Mouse (Mus musculus) adrenal gland (tissue): ENCODE data around the gene Ush1g.

Experiments used
- intact Hi-C: fragments of 180-260 bp; cut with DNase I; formaldehyde crosslinking; loops from one replicate; pipeline ENCODE4 v1.15.1; 2025

The Ush1g gene

DNA sequence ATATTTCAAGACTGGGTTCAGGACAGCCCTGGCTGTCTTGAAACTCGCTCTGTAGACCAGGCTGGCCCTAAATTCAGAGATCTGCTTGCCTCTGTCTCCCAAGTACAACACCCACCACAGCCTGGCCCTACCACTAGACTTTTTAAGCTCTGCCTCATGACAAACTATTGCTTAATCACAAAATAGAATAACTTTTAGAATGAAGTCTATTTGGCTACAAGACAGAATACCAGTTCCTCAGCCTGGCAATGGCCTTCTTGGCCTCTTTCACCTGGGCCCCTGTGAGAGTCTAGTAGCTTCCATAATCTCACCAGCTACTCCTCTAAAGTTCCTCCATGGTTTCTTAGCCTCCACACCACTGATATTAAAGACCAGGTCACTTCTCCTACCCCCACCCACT is 31.5 kb downstream of the Ush1g start:
- intact Hi-C loops, result no loop called here

DNA sequence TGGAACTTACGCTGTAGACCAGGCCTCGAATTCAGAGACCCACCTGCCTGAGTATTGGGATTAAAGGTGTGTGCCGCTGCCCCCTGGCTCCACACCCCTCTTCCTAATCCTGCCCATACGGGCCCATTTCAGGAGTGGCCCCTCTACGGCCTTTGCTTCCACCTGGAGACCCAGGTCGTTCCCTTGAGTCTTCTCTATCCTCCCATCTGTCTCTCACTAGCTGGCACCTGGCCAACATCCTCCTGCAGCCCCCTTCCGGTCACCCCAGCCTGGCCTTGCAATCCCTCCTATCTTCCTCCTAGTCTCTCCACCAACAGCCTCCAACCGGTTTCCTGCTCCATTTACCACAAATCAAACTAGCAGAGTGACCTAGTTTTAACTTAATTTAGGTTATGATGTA is 32.0 kb downstream of the Ush1g start:
- intact Hi-C loops, result no loop called here

DNA sequence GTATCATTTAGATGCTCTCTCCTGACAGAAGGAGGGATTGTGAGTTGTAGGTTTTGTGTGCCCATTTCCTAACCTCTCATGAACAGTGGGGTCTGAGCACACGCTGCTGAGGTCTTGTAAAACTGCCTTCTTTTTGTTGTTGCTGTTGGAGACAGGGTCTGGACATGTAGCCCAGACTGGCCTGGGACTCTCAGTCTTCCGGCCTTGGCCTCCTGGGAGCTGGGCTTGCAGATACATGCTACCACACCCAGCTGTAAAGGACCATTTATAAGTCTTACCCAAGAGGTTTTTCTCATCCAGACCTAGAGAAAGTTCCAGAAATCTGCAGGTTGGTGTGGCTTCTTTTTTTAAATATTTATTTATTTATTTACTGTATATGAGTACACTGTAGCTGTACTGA is 33.5 kb downstream of the Ush1g start:
- intact Hi-C loops, result no loop called here

DNA sequence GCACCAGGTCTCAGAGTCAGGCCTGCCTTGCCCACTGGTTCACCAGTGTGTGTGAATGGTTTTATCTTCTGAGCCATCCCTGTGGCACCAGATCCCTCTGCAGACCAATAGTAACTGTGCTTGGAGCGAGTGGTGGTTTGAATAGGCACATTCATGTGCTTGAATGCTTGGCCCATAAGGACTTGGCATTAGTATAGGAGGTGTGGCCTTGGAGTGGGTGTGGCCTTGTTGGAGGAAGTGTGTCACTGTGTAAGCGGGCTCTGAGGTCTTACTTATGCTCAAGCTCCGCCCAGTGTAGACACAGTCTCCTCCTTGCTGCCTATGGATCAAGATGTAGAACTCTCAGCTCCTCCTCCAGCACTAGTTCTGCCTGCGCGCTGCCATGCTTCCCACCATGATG is 34.5 kb downstream of the Ush1g start:
- intact Hi-C loops, result no loop called here

DNA sequence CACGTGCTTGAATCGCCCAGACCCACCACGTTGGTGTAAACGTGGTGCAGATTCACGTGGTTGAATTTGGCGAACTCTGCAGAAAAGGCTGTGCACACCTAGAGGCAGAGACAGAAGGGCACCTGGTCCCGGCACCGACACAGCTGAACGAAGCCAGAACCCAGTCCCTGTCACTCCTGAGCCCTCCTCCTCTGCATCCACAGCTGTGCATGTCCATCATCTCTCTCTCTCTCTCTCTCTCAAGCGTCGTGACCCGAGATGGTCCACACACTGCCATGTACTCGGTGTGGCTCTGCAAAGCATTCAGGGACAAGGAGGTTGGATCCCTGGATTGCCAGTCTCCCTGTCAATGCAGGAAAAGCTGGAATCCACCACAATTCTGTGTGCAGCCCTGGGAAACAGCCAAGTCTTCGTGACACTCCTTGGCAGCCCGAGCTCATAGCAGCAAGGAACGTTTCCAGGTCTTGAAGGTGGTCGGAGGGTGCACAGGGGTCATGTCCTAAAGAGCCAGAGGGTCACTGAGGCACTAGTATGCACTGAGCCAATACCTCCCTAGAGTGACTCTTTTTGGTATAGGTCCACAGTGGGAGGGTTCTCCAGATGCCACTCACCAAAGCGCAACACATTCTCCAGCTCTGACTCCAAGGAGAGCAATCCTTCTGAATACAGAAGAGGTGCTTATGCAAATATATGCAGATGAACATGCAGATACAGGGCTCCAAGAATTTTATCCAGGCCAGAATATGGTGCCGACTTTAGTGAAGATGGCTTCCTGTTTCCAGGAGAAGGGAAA is 35.4 kb downstream of the Ush1g start:
- intact Hi-C loops, result no loop called here

DNA sequence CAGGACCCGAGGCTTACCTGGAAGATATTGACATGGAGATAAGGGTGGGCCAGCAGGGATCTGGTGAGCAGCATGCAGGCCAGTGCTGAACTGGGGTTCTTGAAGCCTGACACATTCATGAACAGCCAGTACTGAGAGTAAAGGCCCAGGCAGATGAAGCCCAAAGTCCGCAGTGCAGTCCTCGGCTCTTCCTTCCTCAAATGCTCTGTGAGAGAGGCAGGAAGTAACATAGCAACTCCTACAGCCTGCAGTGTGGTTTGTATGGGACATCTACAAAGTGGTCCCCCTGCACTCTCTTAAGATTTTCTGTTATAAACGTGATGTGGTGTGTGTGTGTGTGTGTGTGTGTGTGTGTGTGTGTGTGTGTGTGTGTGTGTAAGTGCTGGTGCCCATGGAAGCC is 36.6 kb downstream of the Ush1g start:
- intact Hi-C loops, result no loop called here

DNA sequence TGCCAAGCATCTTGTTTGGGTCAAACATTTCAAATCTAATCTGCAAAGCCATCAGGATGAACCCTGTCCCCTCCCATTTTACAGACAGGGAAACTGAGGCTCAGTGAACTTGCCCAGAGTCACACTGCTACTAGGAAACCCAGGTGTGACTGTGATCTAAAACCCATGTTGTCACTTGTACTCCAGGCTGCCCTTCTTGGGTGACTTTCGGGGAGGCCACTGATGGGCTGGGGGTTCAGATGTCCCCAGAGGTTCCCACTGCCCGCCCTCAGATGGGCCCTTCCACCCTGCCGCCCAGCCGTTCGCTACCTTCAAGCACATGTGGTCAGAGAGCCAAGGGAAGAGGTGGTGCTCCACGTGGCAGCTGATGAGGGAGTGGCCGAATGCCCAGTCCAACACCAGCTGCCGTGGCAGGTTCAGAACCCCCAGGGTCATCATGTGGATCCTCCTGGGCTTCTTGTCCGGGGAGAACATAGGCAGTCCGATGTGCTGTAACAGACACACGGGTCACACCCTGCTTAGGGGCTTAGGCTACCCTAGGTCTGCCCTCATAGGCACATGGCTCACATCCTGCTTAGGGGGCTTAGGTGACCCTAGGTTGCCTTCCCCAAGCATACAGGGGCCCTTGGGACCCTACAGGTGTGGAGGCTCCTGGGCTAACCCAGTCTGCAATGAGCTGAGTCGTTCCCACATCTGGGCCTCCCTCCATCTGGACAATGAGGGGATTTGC is 37.8 kb downstream of the Ush1g start:
- intact Hi-C loops, result no loop called here

DNA sequence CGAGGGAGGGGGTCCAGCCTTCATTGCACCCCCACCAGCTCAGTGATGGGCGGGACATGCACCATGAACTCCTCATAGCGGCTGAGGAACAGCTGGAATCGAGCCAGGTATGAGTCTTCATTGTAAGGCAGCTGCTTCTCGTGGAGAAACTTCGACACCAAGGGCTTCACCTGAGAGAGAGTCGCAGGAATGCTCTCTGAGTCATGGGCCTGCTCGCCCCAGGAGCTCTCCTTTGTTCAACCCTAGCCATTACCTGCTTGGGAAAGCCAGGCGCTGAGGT is 38.4 kb downstream of the Ush1g start:
- intact Hi-C loops, result no loop called here

DNA sequence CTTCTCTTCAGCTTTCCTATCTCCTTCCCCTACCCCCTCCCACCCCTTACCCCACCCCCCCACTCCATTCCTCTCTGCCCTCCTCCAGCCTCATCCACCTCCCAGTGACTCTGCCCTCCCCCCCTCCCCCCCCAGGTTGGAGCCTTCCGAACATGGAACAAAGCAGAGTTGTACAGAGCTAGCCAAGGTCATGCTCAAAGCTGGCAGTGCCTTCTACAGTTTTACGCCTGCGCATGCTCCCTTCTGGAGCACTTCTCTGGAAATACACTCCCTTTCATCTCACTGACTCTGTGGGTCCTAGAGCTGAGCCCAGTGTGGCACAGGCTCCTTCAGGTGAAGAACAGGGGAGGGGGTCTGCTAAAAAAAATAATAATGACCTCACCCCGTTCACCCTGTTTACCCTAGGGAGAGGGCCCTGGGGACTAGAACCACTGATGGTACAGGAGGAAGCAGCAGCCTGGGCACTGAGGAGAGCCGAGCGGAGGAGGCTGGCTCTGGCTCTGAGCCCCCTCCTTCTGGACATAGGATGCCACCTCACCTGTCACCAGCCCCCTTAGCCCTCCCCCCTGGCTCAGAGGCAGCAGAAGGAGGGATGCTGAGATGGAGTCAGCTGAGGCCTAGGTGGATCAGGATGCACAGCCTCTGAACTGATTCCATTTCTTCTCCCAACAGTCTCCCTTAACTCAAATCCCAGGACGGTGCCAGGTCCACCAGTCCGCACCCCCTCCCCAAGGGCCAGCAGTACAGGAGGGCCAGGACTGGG is 38.9 kb downstream of the Ush1g start:
- intact Hi-C loops, result no loop called here

DNA sequence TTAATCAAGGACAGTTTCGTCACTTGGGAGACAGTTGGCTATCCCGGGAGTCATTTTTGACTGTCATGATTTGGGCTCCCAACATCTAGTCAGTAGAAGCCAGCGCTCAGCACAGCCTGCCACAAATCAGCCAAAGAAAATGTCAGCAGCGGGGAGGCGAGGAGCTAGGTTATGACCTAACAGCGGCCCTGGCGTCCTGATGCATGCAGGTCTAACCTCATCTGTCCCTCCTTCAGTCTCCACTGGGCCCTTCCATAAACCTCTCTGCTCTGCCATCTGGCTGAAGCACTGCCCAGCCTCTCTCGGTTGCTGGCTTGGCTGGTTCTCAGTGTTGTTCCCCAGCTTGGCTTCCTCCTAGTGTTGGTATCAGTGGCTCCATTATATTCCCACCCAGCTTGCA is 39.5 kb downstream of the Ush1g start:
- intact Hi-C loops, result no loop called here

DNA sequence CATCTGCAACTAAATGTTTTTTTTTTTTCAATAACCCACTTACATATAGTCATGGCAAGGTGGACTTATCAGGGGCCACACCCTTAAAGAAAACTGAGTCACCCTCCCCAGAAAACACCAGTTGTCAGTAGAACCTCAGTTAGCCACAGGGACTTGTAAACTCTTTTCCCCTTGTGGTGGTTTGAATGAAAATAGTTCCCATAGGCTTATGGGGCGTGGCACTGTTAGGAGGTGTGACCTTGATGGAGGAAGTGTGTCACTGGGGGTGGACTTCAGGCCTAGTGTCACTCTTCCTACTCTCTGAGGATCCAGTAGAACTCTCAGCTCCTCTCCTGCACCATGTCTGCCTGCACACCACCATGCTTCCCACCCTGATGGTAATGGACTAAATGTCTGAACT is 42.1 kb downstream of the Ush1g start:
- intact Hi-C loops, result no loop called here

DNA sequence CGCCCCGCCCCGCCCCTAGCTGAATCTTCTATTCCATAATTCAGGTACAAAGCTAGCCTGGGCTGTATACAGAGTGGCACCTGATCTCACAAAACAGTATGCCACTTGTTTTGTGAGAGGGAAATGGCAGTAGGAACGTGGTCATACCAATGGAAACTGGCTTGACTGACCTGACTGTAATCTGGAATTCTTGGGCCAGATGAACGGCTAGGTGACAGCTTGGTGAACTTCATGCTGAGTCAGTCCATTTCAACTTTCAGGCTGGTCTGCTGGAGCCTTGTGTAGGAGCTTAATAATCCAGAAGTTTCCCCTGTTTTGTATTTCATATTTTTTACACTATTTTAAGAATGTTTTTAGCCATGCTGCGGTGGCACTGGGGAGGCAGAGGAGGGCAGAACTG is 43.7 kb downstream of the Ush1g start:
- intact Hi-C loops, result no loop called here

DNA sequence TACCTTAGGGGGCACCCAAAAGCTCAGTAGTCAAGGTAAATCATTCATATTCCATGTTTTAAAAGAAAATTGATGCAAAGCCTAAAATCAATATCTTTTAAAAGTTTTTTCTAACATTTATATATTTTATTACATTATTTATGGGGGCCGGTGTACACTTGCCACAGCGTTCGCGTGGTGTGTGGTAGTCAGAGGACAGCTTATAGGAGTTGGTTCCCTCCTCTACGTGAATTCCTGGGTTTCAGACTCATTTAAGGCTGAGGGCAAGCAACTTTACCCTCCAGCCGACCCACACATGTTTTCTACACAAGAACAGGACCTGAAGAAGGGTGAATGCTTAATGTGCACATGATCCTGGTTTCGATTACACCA is 44.3 kb downstream of the Ush1g start:
- intact Hi-C loops, result no loop called here

DNA sequence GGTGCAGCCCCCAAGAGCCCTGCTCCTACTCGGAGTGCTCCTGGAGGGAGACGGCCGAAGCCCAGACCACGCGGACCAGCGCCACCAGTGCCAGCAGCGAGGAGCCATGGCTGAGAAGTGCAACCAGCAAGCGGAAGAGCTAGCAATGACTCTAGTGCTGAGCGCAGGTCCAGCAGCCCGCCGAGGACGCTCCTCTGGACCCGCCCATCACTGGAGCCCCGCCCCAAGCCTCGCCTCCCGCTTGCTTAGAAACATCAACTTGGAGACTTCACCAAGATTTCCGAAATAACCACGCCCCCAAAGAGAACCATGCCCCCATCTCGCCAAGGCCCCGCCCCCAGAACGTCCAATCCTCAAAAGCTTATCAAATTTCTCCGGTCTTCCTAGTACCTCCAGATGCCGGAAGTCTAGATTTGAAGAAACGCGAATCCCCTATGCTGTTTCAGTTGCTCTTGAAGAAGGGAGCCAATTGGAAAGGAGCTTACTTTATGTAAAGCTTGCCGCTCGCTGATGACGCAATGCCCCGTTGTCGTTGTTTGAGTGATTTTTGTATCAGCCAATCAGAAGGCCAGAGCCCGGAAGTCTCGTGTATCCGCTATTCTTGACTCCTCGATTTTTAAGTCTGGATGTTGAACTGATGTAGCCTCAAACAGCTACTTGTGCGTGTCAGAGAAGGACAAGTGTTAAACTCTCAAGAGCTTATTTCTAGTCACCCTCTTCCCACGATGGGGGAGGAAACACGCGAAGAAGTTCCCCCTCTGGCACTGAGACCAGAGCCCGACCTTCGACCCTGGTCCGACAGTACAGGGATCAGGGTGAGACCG is 44.8 kb downstream of the Ush1g start, which contains the start of gene Fdxr:
Gene Fdxr (minus strand): TSS at position 271 of the 824 bp plus-strand sequence.
- intact Hi-C loops, result no loop called here

DNA sequence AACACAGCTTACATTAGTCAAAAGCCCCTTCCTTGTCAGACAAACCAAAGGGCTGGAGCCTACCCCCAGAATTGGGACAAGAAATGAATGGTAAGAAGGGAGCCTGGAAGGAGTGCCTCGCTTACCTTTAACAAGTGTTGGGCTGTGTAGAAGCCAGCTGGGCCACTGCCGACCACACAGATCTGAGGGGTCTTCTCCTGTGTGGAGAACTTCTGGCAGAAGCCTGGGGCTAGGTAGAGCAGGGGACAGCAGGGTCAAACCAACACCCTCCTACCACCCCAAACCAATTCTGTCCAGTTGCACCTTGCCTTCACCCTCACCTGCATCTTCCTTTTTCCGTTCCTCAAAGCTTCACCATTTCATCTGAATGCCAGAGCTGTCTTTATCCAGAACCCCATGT is 45.9 kb downstream of the Ush1g start:
- intact Hi-C loops, result no loop called here

DNA sequence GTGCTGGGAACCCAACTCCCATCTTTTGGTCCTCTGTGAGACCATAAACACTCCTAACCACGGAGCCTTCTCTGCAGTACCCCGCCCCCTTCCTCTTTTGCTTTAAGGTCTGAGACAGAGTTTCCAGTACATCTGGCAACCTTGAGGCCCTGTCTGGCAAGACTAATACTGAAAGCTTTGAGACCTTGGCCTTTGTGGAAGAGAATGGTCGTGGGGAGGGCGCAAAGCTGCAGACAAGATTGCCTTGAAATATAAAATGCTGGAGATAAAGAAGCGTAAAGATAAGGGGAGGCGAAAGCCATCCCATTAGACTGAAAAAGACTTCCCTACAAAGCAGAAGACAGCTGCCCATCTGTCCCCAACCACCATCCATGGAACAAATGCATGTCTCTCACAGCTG is 46.3 kb downstream of the Ush1g start:
- intact Hi-C loops, result no loop called here

DNA sequence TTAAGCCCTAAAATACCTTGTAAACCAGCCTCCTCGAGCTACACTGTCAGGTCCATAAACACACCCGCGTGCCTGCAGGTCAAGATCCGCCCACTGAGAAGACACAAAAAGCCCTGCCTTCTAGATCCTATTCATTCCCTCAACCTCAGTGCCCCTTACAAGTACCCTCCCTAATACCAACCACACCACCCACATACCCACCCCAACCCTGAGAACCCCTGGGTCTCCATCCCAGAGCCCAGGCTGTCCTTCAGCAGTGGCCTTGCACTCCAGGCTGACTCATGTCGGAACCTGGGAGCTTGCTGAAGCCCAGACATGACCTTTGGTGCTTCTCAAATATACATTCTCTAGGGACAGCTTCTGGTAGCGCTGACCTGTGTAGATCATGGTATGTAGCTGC is 47.1 kb downstream of the Ush1g start:
- intact Hi-C loops, result no loop called here

DNA sequence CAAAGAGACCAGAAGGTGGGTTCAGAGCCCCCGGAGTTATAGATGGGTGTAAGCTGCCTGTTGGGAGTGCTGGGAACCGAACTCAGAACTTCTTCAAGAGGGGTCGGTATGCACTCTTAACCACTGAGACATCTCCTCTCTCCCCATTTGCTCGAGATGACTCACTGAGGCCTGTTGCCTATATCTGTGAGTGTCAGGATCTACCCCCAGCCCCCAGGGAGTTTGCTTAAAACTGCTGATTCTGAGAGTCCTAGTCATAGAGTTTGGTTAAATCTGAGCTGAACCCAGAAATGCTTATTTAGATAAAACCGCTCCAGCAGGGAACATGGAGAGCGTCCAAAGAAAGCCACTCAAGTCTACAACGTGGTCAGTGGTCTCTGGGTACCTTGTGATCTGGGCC is 47.7 kb downstream of the Ush1g start:
- intact Hi-C loops, result no loop called here

DNA sequence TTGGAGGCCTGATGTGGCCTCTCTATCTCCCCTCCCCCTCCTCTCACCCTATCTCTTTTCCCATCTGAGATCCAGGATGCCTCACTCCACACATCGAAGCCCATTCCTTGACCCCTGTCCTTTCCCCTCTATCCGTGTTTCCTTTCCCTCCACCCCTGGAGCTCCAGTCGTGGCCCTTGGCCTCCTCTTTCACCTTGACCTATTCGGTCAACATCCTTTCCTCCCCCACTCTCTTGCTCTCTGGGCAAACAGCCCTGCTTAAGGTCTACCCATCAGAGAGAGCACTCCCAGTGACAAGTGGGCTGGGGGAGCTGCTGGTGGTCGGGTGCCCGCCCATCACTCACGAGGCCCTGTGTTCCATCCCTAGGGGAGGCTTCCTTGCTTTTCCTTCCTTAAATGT is 48.1 kb downstream of the Ush1g start:
- intact Hi-C loops, result no loop called here

DNA sequence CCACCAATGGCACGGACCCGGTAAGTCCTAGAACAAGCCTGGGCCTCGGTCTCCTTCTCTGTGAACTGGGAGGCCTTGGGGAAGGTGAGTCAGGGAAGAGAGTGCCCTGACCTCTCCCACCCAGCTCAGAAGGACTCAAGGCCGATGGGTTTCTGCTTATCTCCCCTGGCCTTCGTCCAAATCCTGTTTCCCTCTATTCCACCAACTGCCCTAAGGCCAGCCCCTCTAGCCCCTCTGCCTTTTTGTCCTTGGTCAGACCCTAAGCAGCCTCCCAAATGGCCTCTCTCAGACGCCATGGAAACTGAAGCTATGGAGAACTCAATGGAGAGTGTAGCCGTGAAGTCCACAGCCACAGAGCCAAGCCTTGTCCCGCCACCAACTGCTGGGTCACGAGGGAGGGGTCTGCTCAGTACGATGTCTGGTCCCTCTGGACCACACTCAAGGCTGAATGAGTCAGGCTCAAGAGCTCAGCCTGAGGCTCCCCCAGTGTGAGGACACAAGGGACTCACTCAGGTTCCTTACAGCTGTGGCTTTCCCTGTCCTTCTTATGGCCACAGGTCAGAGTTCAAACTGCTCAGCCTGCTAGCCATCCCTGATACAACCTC is 48.8 kb downstream of the Ush1g start:
- intact Hi-C loops, result no loop called here

DNA sequence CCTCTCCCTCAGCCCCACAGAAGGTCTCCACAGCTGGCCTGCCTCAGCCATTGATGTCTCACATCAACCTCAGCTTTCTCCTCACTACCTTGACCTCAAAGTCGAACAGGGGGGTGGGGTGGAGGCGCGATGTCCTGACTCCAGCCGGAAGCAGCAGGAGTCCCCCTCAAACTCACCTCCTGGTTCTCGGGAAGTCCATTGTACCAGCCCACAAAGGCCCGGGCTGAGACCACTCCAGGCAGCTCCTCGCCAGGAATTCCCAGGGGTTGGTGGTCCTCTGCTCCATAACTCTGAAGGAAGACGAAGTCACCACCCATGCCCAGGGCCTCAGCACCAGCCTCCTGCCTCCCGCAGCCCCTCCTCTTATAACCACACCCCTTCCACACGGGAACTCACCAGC is 50.4 kb downstream of the Ush1g start:
- intact Hi-C loops, result no loop called here
